Mouse (Mus musculus): Measurements from ENCODE around the gene Hivep2. TPM values are rescaled to one million over a fixed set of nuclear protein-coding genes. Genes with fewer than 3 reads are reported as not detected.

Gene Hivep2
- total RNA-seq, 2 experiments from 2014 or later: 208 to 218 TPM

DNA sequence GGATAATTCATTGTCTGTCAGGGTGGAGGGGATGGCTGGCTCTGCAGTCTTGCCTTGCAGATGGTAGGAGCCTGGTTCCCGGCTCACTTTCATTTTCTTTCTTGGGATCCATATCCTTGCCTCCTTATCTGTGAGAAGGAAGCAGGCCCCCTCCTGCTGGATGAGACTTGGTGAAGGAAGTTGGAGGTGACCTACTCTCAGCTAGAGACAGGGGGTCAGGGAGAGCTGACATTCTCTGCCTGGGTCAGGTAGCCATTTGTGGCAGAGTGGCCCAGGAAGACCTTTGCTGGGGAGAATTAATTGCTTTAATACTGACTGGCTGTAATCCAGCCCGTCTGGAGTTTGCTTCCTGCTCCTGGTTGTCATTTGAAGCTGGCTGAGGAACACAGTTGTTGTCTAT lies 81.8 kb downstream of the Hivep2 start:
- no peak for DNase-seq (ENCODE audit: low spot score in 2 of 2)

DNA sequence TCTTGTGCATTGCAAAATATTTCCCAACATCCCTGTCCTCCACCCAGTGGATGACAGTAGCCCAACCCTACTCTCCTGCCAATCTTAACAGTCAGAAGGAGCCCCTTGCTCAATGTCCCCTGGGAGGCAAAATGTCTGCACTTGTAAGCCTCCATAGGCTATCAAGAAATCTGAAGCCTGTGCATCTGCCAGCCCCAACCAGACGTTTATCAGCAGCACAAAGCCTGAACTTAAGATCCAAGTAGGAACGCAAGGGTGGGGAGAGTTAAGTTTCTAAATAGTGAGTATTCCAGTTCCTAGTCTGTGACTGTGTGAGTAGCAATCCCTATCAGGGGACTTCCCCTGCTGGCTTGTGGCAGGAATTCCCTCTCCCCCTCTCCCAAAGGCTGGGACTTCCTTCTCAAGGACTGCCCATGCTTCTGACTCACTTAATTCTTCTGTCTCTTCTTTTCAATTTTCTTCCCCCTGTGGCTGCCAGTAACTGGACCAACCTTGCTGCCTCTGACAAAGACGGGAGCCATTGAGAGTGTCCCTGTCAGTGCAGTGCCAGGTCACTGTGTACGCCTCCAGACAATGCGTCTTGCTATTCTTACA lies 82.5 kb downstream of the Hivep2 start:
- no peak for DNase-seq (ENCODE audit: low spot score in 2 of 2)

DNA sequence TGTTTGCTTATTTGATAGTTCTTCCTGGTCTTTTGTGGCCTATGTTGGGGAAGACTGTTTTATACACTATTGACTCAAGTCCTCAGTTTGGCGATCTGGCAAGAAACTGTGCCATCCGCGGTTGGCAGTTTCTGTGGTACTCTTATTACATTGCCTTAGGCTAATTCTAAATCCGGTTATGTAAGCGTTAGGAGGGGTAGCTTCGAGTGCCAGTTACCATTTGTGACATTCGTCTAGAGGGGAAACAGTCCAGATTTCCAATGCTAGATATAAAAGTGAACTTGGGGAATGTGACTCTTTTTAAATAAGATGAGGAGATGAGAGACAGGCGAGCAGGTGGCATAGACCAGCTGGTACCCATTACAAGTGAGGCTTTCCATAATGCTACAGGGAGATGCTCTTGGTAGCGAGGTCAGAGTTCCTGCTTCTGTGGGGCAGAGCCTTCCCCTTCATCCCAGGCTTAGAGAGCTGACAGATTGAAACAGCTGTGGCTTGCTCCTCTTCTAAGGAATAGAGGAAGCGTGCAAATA lies 83.1 kb downstream of the Hivep2 start:
- DNase-seq (ENCODE audit: low spot score in 2 of 2): no peak

DNA sequence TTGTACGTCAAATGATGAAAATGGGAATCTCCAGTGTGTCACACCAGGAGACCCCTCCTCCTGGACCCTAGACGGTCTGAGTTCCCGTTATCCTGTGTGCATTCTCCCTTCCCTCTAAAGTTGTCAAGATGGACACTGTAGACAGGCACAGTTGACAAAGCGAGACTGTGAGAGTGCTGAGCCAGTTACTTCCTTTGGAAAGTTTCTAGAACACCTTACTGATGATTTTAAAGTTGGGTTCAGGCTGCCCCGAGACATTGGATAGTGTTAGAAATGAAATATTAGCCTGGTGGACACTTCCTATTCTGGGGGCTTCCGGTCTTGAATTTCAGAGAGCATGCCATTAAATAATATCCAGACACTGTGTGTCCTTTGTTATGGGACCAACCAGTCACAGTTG lies 83.8 kb downstream of the Hivep2 start:
- no peak for DNase-seq (ENCODE audit: low spot score in 2 of 2)

DNA sequence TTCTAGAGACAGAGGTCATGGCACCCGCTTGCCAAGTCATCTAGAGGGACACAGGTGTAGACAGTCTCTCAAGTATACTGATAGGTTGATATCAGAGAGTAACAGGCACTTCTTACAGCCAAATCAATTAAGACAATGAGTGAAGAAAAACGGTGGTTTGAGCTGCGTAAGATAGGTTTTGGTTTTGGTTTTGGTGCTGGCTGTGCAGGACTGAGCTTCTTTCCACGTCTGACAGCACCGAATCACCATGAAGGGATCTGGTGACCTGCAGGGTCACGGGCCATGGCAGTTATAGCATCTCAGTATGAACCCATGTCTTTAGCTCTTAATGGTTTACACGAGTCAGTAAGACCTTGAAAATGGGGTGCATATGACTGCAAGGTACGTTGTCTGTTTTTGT lies 84.7 kb downstream of the Hivep2 start:
- DNase-seq (ENCODE audit: low spot score in 2 of 2): no peak

DNA sequence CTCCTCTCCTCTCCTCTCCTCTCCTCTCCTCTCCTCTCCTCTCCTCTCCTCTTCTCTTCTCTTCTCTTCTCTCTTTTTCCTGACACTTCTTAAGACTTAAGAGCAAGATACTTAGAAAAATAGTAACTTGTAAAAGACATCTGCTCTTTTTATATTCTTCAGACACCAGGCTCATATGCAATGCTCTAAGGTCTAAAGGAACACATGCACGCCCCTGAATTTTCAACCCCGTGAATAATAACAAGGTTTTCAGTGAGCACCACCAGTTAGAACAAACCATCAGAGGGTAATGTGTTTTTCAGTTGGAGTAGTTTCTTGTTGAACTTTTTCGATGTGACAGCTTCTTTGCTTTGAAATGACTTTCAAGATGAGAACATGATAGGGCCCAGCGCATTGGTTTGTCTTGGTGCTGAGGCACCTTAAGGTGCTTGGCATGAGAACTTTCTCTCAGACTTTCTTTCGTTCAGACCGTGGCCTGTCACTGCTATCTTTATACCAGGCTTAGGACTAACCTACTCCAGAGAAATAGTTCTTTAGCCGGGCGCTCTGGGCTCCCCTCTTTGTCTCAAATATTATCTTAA lies 86.3 kb downstream of the Hivep2 start:
- no peak for DNase-seq (ENCODE audit: low spot score in 2 of 2)

DNA sequence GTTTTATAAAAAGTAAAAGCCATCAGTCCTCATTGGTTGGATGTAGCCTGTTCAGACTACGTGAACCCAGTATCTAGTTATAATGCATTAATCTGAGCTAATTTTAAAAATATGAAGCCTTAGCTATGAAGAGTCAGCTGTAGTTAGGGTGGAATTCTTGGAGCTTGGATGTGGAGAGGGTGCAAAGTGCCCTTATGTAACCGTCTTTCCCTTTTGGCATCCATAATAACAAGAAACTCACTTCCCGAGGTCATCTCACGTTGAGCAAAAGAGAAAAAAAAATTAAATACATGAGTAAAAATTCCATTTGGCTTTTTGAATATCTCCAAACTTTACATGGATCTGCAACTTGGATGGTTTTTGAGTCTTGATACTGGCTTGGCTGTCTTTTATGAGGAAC lies 89.0 kb downstream of the Hivep2 start:
- DNase-seq (ENCODE audit: low spot score in 2 of 2): no peak

DNA sequence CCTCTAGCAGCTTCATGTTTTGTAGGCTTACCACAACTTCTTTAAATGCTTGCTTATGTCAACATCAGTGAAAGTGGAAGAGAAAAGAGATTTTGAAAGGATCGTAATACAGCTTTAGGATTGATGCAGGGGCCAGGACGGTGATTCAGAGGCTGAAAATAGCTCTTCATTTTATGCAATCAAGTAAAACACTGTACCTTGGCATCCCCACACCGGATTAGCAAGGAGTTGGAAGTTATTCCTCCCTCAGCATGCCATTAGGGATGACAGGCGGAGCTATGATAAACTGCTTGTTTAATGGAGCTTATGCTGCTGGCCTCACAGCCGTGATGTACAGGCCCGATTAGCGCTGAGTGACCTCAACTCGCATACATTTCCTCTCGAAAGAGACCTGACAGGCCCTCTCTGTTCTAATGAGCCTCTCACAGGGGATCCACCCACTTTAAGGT lies 89.7 kb downstream of the Hivep2 start:
- DNase-seq (ENCODE audit: low spot score in 2 of 2): no peak

DNA sequence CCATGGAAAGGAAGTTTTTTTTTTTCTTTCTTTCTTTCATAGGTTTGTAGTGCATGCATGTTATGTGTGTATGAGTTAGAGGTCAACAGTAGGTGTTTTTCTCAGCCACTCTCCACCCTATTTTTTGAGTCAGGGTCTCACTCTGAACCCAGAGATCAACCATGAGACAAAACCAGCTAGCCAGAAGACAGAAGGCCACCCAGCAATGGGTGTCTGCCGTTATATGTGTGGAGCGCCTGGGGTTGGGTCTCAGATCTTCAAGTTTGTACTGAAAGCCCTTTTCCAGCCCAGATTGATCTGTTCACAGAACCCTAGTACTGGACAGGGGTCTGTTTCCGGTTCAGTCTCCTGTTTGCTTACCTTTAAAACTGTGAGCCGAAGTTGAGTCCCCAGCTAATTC lies 90.2 kb downstream of the Hivep2 start:
- no peak for DNase-seq (ENCODE audit: low spot score in 2 of 2)

DNA sequence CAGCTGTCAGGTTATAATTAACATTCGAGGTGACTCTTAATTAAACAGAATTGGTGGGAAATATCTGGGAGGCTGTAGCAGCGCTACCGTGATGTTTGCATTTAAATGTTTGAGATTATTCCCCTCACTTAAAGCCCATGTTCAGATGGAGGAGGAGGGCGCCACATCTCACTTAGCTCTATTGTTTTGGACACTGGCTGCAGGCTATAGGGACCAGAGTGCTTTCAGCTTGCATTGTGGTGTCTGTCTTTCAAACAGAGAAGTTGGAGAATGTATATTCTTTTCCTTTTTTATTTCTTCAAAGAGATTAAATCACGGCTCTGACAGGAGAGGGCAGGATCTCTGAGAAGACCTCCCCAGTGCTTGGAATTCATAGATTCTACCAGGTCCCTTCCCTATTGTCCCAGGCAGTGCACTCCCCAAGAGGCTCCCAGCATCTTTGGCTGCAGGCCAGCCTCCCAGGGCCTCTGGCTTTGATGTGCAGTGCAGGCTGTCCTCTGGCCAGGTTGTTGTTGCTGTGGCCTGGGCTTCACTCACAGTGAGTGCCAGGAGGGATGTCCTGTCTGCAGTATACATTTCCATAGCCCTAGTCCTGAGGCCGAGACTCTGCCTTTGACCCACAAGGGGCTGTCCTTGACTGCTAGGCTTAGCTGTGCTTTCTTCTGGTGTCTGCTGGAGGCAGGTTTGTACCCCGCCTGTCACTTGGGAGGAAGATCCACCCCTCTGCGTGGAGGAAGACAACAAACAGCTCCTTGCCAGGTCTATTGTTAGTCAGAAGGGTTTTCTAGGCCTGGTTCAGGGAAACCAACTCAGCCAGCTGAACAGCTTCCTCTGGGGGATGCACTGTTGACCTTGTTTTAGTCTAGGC lies 90.9 kb downstream of the Hivep2 start:
- peak in 1 of 2 experiments; percentile 43 for DNase-seq (ENCODE audit: low spot score in 2 of 2)

DNA sequence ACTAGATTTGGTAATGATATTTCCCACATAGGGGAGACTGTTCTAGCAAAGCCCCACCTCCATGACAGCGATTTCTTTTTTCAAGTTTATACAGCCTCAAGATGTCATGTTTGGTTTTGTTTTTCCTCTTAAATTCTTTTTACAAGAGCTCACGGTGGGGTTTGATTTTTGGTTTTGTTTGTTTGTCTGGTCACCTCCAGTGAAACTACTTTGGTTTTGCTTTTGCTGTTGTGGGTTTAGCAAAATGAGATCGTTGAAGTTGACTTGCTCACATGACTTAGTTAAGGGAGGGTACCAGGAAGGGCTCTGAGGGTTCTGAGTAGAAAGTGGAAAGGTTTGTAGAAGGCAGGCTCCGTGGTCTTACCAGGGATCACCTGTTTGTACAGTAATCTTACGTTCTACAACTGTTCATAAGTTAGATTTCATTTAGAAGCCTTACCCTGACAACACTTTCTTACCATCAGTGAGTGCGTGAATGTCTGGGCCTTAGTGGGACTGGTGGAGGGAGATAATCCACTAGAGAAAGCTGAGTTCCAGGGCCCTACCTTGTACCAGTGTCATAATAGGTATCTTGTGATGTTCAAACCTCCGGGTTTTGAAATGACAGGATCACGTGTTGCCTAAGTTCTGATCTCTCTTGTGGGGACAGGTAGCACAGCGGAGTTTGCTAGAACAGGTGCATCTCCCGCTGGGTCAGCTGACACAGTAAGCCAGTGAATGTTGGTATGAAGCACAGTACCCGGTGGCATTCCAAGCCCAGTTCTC lies 92.1 kb downstream of the Hivep2 start:
- no peak for DNase-seq (ENCODE audit: low spot score in 2 of 2)

DNA sequence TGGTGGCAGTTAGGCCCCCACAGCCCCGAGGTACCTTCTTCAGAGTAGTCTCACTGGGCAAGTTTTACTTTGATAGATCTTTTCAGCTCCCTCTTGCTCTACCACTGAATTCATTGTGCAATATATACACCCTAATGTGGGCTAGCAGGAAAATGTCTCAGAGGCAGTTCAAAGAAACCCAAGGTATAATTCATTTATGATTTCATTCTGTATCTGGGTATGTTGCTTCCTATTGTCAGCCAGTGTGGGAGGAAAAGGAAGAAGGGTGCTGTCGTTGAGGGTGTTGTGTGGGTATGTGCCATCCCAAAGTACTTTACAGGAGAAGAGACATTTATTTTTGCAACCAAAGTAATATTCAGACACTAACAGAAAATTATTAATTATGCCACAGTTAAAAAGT lies 92.9 kb downstream of the Hivep2 start:
- no peak for DNase-seq (ENCODE audit: low spot score in 2 of 2)

DNA sequence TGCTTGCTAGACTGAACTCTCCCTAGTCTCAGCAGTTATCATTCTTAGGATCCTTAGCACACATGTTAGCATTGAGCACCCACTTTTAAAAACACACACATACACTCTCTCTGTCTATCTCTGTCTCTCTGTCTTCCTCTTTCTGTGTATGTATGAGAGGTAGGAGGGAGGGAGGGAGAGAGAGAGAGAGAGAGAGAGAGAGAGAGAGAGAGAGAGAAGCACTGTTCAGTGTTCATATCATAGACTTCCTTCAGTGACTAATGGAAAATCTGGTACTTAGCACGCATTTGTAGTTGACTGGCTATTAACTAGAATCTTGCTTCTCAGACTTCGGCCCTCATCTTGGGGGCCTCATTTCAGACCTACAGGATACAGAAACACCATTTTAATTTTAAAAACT lies 93.7 kb downstream of the Hivep2 start:
- no peak for DNase-seq (ENCODE audit: low spot score in 2 of 2)

DNA sequence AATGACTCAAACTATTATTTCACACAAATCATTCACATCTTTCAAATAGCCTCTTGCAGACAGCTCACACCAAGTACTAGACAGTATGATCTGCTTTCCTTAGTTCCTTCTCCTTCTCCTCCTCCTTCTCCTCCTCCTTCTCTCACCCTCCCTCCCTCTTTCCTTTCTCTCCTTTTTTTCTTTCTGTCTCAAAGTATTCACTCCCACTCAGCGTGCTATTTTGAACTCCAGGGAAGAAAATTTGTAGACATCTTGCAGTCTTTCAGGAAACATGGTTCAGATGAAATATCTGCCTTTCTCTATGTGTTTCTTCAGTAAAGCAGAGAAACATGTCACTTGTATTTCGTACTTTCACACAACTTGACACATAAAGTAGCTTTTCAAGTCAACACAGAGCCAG lies 94.4 kb downstream of the Hivep2 start:
- DNase-seq (ENCODE audit: low spot score in 2 of 2): no peak

DNA sequence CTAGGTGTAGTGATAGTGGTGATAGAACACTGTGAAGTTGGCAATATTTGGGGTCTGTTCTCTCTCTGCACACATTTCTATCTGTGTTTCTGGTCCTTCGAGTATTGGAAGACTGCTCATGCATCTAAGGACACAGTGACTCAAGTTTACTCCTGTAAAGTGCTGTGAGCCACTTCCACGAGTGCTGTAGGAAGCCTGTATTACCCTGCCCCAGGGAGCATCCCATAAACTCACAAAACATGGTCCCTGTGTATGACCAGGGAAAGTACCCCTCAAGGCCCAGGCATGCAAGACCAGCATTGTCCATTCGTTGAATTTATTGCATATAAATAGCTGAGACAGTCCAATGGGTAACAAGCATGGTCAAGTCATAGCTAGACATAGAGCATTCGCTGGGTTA lies 97.4 kb downstream of the Hivep2 start:
- no peak for DNase-seq (ENCODE audit: low spot score in 2 of 2)

DNA sequence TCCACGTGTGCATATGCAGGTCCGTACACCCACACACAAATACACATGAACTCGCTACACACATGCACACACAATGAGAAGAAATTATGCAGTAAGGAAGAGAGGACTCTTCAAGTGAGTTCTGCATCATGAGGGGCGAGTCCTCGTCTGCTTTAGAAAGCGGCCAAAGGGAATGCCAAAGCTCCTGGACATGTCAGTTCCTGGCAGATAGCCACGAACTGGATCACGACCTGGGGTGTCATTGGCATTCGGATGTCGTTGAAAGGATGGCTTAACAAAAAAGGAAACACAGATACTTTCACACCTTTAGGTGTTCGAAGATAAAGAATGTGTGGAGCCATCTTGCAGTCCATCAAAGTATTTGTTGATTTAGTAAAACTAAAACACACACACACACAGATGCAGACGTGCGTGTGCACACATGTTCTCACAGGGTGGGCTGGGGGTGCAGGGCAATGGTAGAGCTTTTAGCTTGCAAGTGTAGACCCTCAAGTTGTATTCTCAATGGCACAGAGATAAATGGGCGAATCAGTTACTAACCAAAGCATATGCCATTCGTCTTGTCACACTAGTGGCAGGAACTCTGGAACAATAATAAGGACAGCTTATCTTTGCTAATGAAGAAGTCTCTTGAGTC lies 99.0 kb downstream of the Hivep2 start:
- no peak for DNase-seq (ENCODE audit: low spot score in 2 of 2)

DNA sequence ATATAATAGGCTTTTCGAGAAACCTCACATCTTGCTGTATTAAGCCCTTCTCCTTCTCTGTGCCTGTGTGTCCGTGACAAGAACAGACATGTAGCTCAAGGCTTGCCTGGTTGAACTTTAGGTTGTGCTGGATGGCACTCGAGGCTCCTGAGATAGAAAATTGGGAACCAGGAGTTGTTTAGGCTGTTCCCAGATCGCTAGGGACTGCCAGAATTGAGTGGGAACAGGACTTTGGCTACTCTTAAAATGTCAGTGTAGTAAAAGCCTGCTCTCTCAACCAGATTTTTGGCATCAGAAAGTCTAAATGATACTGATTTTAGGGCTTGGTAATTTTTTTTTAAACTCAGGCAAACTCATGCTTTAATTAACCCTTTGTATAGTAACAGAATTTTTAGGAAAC lies 101.9 kb downstream of the Hivep2 start:
- no peak for DNase-seq (ENCODE audit: low spot score in 2 of 2)

DNA sequence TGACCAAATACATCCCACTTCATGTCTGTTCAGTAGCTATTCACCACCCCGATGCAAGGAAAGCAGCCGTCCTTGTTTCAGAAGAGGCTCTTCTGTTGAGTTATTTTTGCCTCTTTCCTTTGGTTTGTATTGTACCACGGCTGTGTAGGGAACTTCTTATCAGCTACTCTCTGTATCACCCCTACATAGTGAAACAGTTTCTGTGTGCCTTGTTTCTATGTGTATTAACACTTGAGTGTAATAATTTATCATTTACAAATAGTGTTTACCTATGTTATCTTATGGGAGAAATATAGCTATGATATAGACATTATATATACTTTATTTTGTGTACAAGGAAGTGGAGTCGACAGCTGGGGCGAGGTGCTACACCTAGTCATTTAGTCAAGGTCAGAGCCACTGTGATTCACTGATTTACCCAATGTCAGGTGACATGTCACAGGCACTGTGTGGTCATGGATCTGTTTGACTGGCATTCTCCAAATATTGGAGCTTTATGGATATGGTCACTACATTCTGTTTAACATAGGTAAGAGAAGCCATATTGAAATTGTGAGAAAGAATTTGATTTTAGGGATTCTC lies 104.7 kb downstream of the Hivep2 start:
- DNase-seq (ENCODE audit: low spot score in 2 of 2): no peak

DNA sequence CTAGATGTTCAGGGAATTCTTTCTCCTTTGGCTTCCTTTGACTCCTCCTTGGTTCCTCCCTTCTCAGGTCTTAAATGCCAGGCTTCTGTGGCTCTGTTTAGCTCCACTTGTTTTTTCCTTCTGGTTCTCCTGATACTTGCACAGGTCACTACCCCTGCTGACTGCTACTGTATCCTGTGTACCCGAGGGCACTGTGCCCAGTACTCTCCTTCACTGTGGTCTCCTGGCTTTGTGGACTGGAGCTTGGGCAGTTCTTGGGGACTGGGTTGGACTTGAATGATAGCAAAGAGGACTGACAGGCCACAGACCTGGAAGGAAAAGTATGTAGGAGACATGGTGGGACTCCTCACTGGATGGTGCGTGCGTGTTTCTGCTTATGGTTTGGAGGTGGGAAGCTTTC lies 106.6 kb downstream of the Hivep2 start:
- no peak for DNase-seq (ENCODE audit: low spot score in 2 of 2)

DNA sequence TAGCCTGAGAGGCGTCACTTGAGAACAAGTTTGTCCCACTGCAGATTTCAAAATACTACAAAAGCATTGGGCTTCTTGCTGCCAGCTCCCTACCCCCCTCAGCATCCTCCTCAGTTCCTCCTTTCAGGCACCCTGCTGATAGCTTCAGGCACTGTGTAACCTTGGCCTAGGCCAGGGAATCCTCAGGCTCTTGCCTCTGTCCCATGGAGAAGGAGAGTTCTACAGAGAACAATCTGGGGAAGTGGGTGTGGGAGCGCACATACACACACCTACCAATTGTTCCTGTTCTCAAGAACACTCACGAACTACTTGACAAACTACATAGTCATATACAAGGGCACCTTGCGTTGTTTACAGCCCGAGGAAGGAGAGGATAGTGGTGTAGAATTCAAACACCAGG lies 109.9 kb downstream of the Hivep2 start:
- DNase-seq (ENCODE audit: low spot score in 2 of 2): no peak

DNA sequence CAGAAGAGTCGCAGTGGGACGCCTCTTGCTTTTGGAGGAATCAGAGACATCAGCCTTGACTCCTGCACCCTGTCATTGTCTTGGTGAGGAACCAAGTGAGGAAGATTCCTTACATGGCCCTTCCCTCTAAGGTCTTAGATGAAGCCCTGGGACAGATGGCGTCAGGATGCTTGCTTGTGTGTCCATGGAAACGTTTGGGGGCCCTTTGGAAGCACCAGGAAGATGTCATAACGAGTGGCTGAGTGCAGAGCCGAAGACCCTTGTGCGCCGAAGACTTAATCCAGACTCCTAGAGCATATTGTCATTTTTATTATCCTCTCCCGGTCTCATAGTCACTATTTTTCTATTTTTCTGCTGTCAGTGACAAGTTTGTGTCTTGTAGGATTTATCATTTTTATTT lies 111.0 kb downstream of the Hivep2 start:
- DNase-seq (ENCODE audit: low spot score in 2 of 2): no peak
